Mouse (Mus musculus): ENCODE measurements at regions not wholly inside any gene's neighbourhood (a gene's known extent, or its start where the extent isn't known, plus 50 kb on each side); places are given as distances from the start of the nearest gene placed in this dataset.

- Histone ChIP-seq H3K9ac (ENCODE audit: low read length) (no peak overlapping the region), H3K4me1 (ENCODE audit: control insufficient read depth in 2 of 2, insufficient read depth in 2 of 2, low read length in 2 of 2) (no peaks in the 10 kb centered on the region), H3K27ac (replicated peaks in 1 of 2; ENCODE audit: control insufficient read depth in 1 of 2, insufficient read depth in 1 of 2, low read depth in 2 of 2, low read length in 2 of 2) (no peak overlapping the region), H3K27me3 (ENCODE audit: control insufficient read depth, insufficient read depth, low read length) (0 out of 2 replicates have a peak, but pooled peaks cover 3% of the 10 kb centered on the region), H3K36me3 (ENCODE audit: control insufficient read depth, insufficient read depth, low read length) (no peaks in the 10 kb centered on the region), H3K4me3 (ENCODE audit: control insufficient read depth in 1 of 2, insufficient read depth in 1 of 2, low read depth in 1 of 2, low read length in 2 of 2) (no peak overlapping the region), H3K9me3 (ENCODE audit: control insufficient read depth, low read length) (no peaks in the 10 kb centered on the region), H3K4me2 (ENCODE audit: low read length) (no peak overlapping the region)
- ATAC-seq (ENCODE audit: insufficient number of reproducible peaks, insufficient read depth, low FRiP score, low read depth) = no peak
- WGBS = 69% methylated on average over 2 of the region's 2 CpGs
Measured at GRCm38 (mm10) chr7:136235563-136235962, 519.4 kb upstream of the Mki67 start.

GRCm38 (mm10) chr7:136236391-136236790, 520.2 kb upstream of the Mki67 start:
- WGBS = 83% methylated on average over 10 of the region's 10 CpGs
- H3K27me3 ChIP-seq (ENCODE audit: control insufficient read depth, insufficient read depth, low read length) = 0 out of 2 replicates have a peak, but pooled peaks cover 3% of the 10 kb centered on the region
- no peak for ATAC-seq (ENCODE audit: insufficient number of reproducible peaks, insufficient read depth, low FRiP score, low read depth)
- H3K9me3 ChIP-seq (ENCODE audit: control insufficient read depth, low read length) = no peaks in the 10 kb centered on the region
- no peak overlapping the region for H3K4me3 ChIP-seq (ENCODE audit: control insufficient read depth in 1 of 2, insufficient read depth in 1 of 2, low read depth in 1 of 2, low read length in 2 of 2)
- no peak overlapping the region for H3K9ac ChIP-seq (ENCODE audit: low read length)
- H3K4me1 ChIP-seq (ENCODE audit: control insufficient read depth in 2 of 2, insufficient read depth in 2 of 2, low read length in 2 of 2) = no peaks in the 10 kb centered on the region
- no peaks in the 10 kb centered on the region for H3K36me3 ChIP-seq (ENCODE audit: control insufficient read depth, insufficient read depth, low read length)
- H3K27ac ChIP-seq (replicated peaks in 1 of 2; ENCODE audit: control insufficient read depth in 1 of 2, insufficient read depth in 1 of 2, low read depth in 2 of 2, low read length in 2 of 2) = no peak overlapping the region
- H3K4me2 ChIP-seq (ENCODE audit: low read length) = no peak overlapping the region

GRCm38 (mm10) chr7:136265691-136266090, 549.5 kb upstream of the Mki67 start:
- no peaks in the 10 kb centered on the region for H3K36me3 ChIP-seq (ENCODE audit: control insufficient read depth, insufficient read depth, low read length)
- no peak for ATAC-seq (ENCODE audit: insufficient number of reproducible peaks, insufficient read depth, low FRiP score, low read depth)
- H3K27ac ChIP-seq (replicated peaks in 1 of 2; ENCODE audit: control insufficient read depth in 1 of 2, insufficient read depth in 1 of 2, low read depth in 2 of 2, low read length in 2 of 2) = no peak overlapping the region
- H3K4me3 ChIP-seq (ENCODE audit: control insufficient read depth in 1 of 2, insufficient read depth in 1 of 2, low read depth in 1 of 2, low read length in 2 of 2) = no peak overlapping the region
- H3K27me3 ChIP-seq (ENCODE audit: control insufficient read depth, insufficient read depth, low read length) = peaks cover 6% of the 10 kb centered on the region; the same call in 1 of the 2 replicates
- H3K4me2 ChIP-seq (ENCODE audit: low read length) = no peak overlapping the region
- WGBS = 45% methylated on average over 6 of the region's 6 CpGs
- no peaks in the 10 kb centered on the region for H3K4me1 ChIP-seq (ENCODE audit: control insufficient read depth in 2 of 2, insufficient read depth in 2 of 2, low read length in 2 of 2)
- no peak overlapping the region for H3K9ac ChIP-seq (ENCODE audit: low read length)
- no peaks in the 10 kb centered on the region for H3K9me3 ChIP-seq (ENCODE audit: control insufficient read depth, low read length)

GRCm38 (mm10) chr7:136267716-136268489, 551.7 kb upstream of the Mki67 start:
- Histone ChIP-seq H3K27ac (replicated peaks in 1 of 2; ENCODE audit: control insufficient read depth in 1 of 2, insufficient read depth in 1 of 2, low read depth in 2 of 2, low read length in 2 of 2) (no peak overlapping the region), H3K4me1 (ENCODE audit: control insufficient read depth in 2 of 2, insufficient read depth in 2 of 2, low read length in 2 of 2) (no peaks in the 10 kb centered on the region), H3K9me3 (ENCODE audit: control insufficient read depth, low read length) (no peaks in the 10 kb centered on the region), H3K27me3 (ENCODE audit: control insufficient read depth, insufficient read depth, low read length) (peaks cover 6% of the 10 kb centered on the region; the same call in 1 of the 2 replicates), H3K4me3 (ENCODE audit: control insufficient read depth in 1 of 2, insufficient read depth in 1 of 2, low read depth in 1 of 2, low read length in 2 of 2) (no peak overlapping the region), H3K4me2 (ENCODE audit: low read length) (no peak overlapping the region), H3K9ac (ENCODE audit: low read length) (no peak overlapping the region), H3K36me3 (ENCODE audit: control insufficient read depth, insufficient read depth, low read length) (no peaks in the 10 kb centered on the region)
- ATAC-seq (ENCODE audit: insufficient number of reproducible peaks, insufficient read depth, low FRiP score, low read depth) = no peak
- 79% methylated on average over 7 of the region's 7 CpGs for WGBS

- ATAC-seq (ENCODE audit: insufficient number of reproducible peaks, insufficient read depth, low FRiP score, low read depth) = no peak
- H3K27ac ChIP-seq (replicated peaks in 1 of 2; ENCODE audit: control insufficient read depth in 1 of 2, insufficient read depth in 1 of 2, low read depth in 2 of 2, low read length in 2 of 2) = no peak overlapping the region
- WGBS = 46% methylated on average over 10 of the region's 10 CpGs
- H3K4me3 ChIP-seq (ENCODE audit: control insufficient read depth in 1 of 2, insufficient read depth in 1 of 2, low read depth in 1 of 2, low read length in 2 of 2) = no peak overlapping the region
- no peaks in the 10 kb centered on the region; a peak in 1 of 4 replicates for H3K4me1 ChIP-seq (ENCODE audit: control insufficient read depth in 2 of 2, insufficient read depth in 2 of 2, low read length in 2 of 2)
- no peak overlapping the region for H3K9ac ChIP-seq (ENCODE audit: low read length)
- no peaks in the 10 kb centered on the region for H3K36me3 ChIP-seq (ENCODE audit: control insufficient read depth, insufficient read depth, low read length)
- H3K27me3 ChIP-seq (ENCODE audit: control insufficient read depth, insufficient read depth, low read length) = 0 out of 2 replicates have a peak, but pooled peaks cover 6% of the 10 kb centered on the region
- H3K4me2 ChIP-seq (ENCODE audit: low read length) = peak overlapping the region; percentile 21; the same call in 1 of the 2 replicates
- H3K9me3 ChIP-seq (ENCODE audit: control insufficient read depth, low read length) = no peaks in the 10 kb centered on the region
Measured at GRCm38 (mm10) chr7:136275651-136276050, 559.5 kb upstream of the Mki67 start.

GRCm38 (mm10) chr7:136283770-136284169, 567.6 kb upstream of the Mki67 start:
- Histone ChIP-seq H3K4me1 (ENCODE audit: control insufficient read depth in 2 of 2, insufficient read depth in 2 of 2, low read length in 2 of 2) (no peaks in the 10 kb centered on the region), H3K27ac (replicated peaks in 1 of 2; ENCODE audit: control insufficient read depth in 1 of 2, insufficient read depth in 1 of 2, low read depth in 2 of 2, low read length in 2 of 2) (no peak overlapping the region), H3K27me3 (ENCODE audit: control insufficient read depth, insufficient read depth, low read length) (0 out of 2 replicates have a peak, but pooled peaks cover 6% of the 10 kb centered on the region), H3K9me3 (ENCODE audit: control insufficient read depth, low read length) (no peaks in the 10 kb centered on the region), H3K4me2 (ENCODE audit: low read length) (no peak overlapping the region), H3K36me3 (ENCODE audit: control insufficient read depth, insufficient read depth, low read length) (no peaks in the 10 kb centered on the region), H3K9ac (ENCODE audit: low read length) (no peak overlapping the region), H3K4me3 (ENCODE audit: control insufficient read depth in 1 of 2, insufficient read depth in 1 of 2, low read depth in 1 of 2, low read length in 2 of 2) (no peak overlapping the region)
- ATAC-seq (ENCODE audit: insufficient number of reproducible peaks, insufficient read depth, low FRiP score, low read depth) = no peak
- 88% methylated on average over 6 of the region's 6 CpGs for WGBS

GRCm38 (mm10) chr7:136285606-136286005, 569.4 kb upstream of the Mki67 start:
- 100% methylated on average over 1 of the region's 1 CpGs for WGBS
- Histone ChIP-seq H3K4me2 (ENCODE audit: low read length) (no peak overlapping the region), H3K4me3 (ENCODE audit: control insufficient read depth in 1 of 2, insufficient read depth in 1 of 2, low read depth in 1 of 2, low read length in 2 of 2) (no peak overlapping the region), H3K27me3 (ENCODE audit: control insufficient read depth, insufficient read depth, low read length) (no peaks in the 10 kb centered on the region), H3K4me1 (ENCODE audit: control insufficient read depth in 2 of 2, insufficient read depth in 2 of 2, low read length in 2 of 2) (no peaks in the 10 kb centered on the region), H3K27ac (replicated peaks in 1 of 2; ENCODE audit: control insufficient read depth in 1 of 2, insufficient read depth in 1 of 2, low read depth in 2 of 2, low read length in 2 of 2) (no peak overlapping the region), H3K36me3 (ENCODE audit: control insufficient read depth, insufficient read depth, low read length) (no peaks in the 10 kb centered on the region), H3K9me3 (ENCODE audit: control insufficient read depth, low read length) (no peaks in the 10 kb centered on the region), H3K9ac (ENCODE audit: low read length) (no peak overlapping the region)
- no peak for ATAC-seq (ENCODE audit: insufficient number of reproducible peaks, insufficient read depth, low FRiP score, low read depth)

Data from heart, embryonic 14.5 days (tissue).